Mouse (Mus musculus): ENCODE measurements at regions not wholly inside any gene's neighbourhood (a gene's known extent, or its start where the extent isn't known, plus 50 kb on each side); places are given as distances from the start of the nearest gene placed in this dataset.

DNA sequence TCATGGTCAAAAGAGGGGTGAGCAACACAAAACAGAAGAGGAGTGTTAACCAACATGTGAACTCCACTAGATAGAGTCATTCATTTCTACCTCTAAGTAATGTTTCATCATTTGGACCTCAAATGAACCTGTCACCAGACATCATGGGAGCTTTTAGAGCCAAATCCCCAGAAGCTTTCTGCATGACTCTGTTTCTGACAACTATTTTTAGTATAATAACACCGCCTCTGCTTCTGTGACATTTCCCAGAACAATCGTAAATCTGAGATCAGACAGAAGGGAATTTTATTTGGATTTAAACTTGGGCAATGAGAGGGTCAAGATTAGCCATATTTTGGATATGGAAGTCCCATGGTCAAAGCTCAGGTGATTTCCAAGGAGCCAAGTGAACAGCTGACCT is 61.4 kb upstream of the Thbs1 start:
- Histone ChIP-seq H3K27ac (replicated peaks; ENCODE audit: low read depth, low read length) (no peak overlapping the region), H3K4me3 (replicated peaks; ENCODE audit: low read length) (no peak overlapping the region), H3K27me3 (ENCODE audit: control insufficient read depth, insufficient read depth, low read length) (no peaks in the 10 kb centered on the region), H3K9me3 (ENCODE audit: control insufficient read depth, low read length) (no peaks in the 10 kb centered on the region), H3K4me2 (replicated peaks; ENCODE audit: low read depth, low read length, severe bottlenecking) (no peak overlapping the region), H3K4me1 (ENCODE audit: control insufficient read depth, insufficient read depth, low read length) (no peaks in the 10 kb centered on the region), H3K36me3 (ENCODE audit: control insufficient read depth, insufficient read depth, low read length) (no peaks in the 10 kb centered on the region), H3K9ac (ENCODE audit: low read depth, low read length, severe bottlenecking) (no peak overlapping the region)
- WGBS = 62% methylated on average over 2 of the region's 2 CpGs
- DNase-seq (ENCODE audit: low spot score) (no peak), ATAC-seq (ENCODE audit: low FRiP score, low read depth) (no peak)
- no peak for TF ChIP-seq POLR2A (IDR thresholded peaks at IDR 0.05; ENCODE audit: borderline replicate concordance, extremely low read depth, insufficient read depth, insufficient read length)

DNA sequence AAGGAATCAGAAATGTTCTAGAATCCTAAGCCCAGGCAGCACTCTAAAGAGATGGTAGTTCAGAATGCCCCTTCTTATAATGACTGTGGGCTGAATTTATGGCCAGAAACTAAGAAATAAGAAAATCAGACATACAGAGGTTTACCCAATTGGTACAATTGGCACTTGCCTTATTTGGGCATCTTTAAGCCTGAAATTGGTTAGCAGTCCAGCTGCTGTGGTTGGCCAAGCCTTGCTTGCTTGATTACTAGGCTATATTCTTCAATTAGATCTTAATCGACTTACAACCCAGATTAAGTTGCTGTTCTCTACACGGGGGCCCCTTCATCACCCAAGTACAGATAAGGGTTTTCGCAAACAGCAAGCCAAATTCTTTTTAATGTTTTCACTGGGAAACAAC is 60.1 kb upstream of the Thbs1 start:
- WGBS = 86% methylated on average over 3 of the region's 3 CpGs
- TF ChIP-seq POLR2A (IDR thresholded peaks at IDR 0.05; ENCODE audit: borderline replicate concordance, extremely low read depth, insufficient read depth, insufficient read length) = no peak
- Histone ChIP-seq H3K9ac (ENCODE audit: low read depth, low read length, severe bottlenecking) (no peak overlapping the region), H3K27me3 (ENCODE audit: control insufficient read depth, insufficient read depth, low read length) (no peaks in the 10 kb centered on the region), H3K4me3 (replicated peaks; ENCODE audit: low read length) (no peak overlapping the region), H3K36me3 (ENCODE audit: control insufficient read depth, insufficient read depth, low read length) (no peaks in the 10 kb centered on the region), H3K9me3 (ENCODE audit: control insufficient read depth, low read length) (no peaks in the 10 kb centered on the region), H3K4me2 (replicated peaks; ENCODE audit: low read depth, low read length, severe bottlenecking) (no peak overlapping the region), H3K27ac (replicated peaks; ENCODE audit: low read depth, low read length) (no peak overlapping the region), H3K4me1 (ENCODE audit: control insufficient read depth, insufficient read depth, low read length) (no peaks in the 10 kb centered on the region)
- no peak for ATAC-seq (ENCODE audit: low FRiP score, low read depth)
- no peak for DNase-seq (ENCODE audit: low spot score)

DNA sequence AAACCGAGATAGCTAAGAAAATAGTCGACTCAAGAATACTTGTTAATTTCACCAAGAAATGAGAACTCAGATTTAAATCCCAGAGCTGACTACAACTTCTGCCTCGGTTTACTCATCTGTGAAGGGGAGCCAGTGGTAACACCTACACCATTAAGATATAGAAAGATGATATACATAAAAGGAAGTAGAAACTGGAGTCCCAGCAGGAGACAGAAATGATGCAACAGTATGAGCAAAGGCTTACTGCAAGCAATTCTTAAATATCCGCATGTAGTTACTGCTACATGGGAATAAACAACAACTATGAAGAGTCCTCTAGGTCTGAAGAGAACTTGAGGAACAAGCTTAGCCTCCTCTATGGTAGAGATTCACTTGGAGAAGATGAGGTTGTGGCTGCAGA is 58.2 kb upstream of the Thbs1 start:
- Histone ChIP-seq H3K9me3 (ENCODE audit: control insufficient read depth, low read length) (no peaks in the 10 kb centered on the region), H3K4me2 (replicated peaks; ENCODE audit: low read depth, low read length, severe bottlenecking) (no peak overlapping the region), H3K9ac (ENCODE audit: low read depth, low read length, severe bottlenecking) (no peak overlapping the region), H3K36me3 (ENCODE audit: control insufficient read depth, insufficient read depth, low read length) (no peaks in the 10 kb centered on the region), H3K27me3 (ENCODE audit: control insufficient read depth, insufficient read depth, low read length) (no peaks in the 10 kb centered on the region), H3K27ac (replicated peaks; ENCODE audit: low read depth, low read length) (no peak overlapping the region), H3K4me3 (replicated peaks; ENCODE audit: low read length) (no peak overlapping the region), H3K4me1 (ENCODE audit: control insufficient read depth, insufficient read depth, low read length) (no peaks in the 10 kb centered on the region)
- no peak for DNase-seq (ENCODE audit: low spot score)
- TF ChIP-seq POLR2A (IDR thresholded peaks at IDR 0.05; ENCODE audit: borderline replicate concordance, extremely low read depth, insufficient read depth, insufficient read length) = no peak
- no peak for ATAC-seq (ENCODE audit: low FRiP score, low read depth)
- 92% methylated on average over 4 of the region's 4 CpGs for WGBS

DNA sequence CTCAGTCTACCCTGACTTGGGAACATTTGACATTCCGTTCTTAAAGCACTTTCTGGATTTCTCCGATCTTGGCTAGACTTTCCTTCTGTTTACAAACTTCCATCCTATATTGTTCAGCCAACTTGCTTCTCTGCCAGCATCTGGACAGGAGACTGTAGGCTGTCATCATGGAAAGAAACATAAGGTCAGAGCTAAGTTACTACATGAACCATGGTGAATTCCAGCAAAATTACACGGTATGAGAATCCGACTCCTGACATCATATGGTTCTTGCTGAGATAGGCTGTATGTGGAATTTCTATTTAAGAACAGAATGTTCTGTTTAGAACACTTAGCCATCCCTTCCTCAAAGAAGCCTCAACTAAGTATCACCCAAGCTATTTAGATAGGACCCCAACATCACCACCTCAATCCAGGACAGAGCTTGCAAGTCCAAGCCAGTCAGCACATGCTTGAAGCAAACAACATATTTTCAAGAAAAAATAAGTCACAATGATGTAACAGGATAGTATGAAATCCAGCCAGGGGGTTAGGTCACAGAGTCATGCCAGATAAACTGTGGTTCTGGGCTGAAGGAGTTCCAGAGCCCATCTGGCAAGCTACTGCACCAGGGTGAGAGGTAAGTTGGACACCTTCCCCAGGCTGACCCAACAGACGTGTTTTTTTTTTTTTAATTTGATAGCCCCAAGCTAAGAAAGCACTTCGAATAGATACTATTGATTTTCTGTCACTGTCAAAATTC is 52.9 kb upstream of the Thbs1 start:
- DNase-seq (ENCODE audit: low spot score) = peak; percentile 27
- H3K27me3 ChIP-seq (ENCODE audit: control insufficient read depth, insufficient read depth, low read length) = no peaks in the 10 kb centered on the region
- no peak overlapping the region for H3K27ac ChIP-seq (replicated peaks; ENCODE audit: low read depth, low read length)
- H3K36me3 ChIP-seq (ENCODE audit: control insufficient read depth, insufficient read depth, low read length) = no peaks in the 10 kb centered on the region
- no peaks in the 10 kb centered on the region for H3K4me1 ChIP-seq (ENCODE audit: control insufficient read depth, insufficient read depth, low read length)
- H3K4me3 ChIP-seq (replicated peaks; ENCODE audit: low read length) = no peak overlapping the region
- ATAC-seq (ENCODE audit: low FRiP score, low read depth) = no peak; the same call in 1 of the 2 replicates
- no peak overlapping the region for H3K9ac ChIP-seq (ENCODE audit: low read depth, low read length, severe bottlenecking)
- TF ChIP-seq POLR2A (IDR thresholded peaks at IDR 0.05; ENCODE audit: borderline replicate concordance, extremely low read depth, insufficient read depth, insufficient read length) = no peak
- H3K4me2 ChIP-seq (replicated peaks; ENCODE audit: low read depth, low read length, severe bottlenecking) = no peak overlapping the region
- WGBS = 79% methylated on average over 6 of the region's 6 CpGs
- H3K9me3 ChIP-seq (ENCODE audit: control insufficient read depth, low read length) = no peaks in the 10 kb centered on the region

DNA sequence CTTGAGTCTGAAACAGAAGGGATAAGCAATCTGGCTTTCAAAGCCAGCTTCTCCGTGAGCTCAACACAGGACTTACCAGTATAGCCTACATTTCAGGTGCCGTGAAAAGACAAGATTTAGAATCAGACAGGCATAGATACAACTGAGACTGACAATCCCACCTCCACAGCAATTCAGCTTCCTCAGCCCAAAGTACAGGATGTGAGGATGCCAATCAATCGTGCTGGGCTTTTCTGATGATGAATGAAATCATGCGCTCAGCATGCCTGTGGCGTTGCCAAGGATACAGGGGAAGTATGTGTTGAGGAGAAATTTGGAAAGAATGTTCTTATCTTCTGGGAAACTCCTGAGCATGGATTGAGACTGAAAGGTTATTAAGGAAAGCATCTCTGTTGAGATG is 50.4 kb upstream of the Thbs1 start:
- no peak overlapping the region for H3K4me2 ChIP-seq (replicated peaks; ENCODE audit: low read depth, low read length, severe bottlenecking)
- 89% methylated on average over 5 of the region's 5 CpGs for WGBS
- ATAC-seq (ENCODE audit: low FRiP score, low read depth) = no peak

More for the DNA sequence above, 50.4 kb upstream of the Thbs1 start:
- no peak overlapping the region for H3K9ac ChIP-seq (ENCODE audit: low read depth, low read length, severe bottlenecking)
- H3K4me1 ChIP-seq (ENCODE audit: control insufficient read depth, insufficient read depth, low read length) = no peaks in the 10 kb centered on the region
- DNase-seq (ENCODE audit: low spot score) = no peak
- H3K27ac ChIP-seq (replicated peaks; ENCODE audit: low read depth, low read length) = no peak overlapping the region
- no peak overlapping the region for H3K4me3 ChIP-seq (replicated peaks; ENCODE audit: low read length)
- no peaks in the 10 kb centered on the region for H3K36me3 ChIP-seq (ENCODE audit: control insufficient read depth, insufficient read depth, low read length)
- no peaks in the 10 kb centered on the region for H3K27me3 ChIP-seq (ENCODE audit: control insufficient read depth, insufficient read depth, low read length)
- no peak for TF ChIP-seq POLR2A (IDR thresholded peaks at IDR 0.05; ENCODE audit: borderline replicate concordance, extremely low read depth, insufficient read depth, insufficient read length)
- no peaks in the 10 kb centered on the region for H3K9me3 ChIP-seq (ENCODE audit: control insufficient read depth, low read length)
